Mouse (Mus musculus) heart, postnatal 10 days (tissue): Measurements from ENCODE around the gene Lmnb2. TPM values are rescaled to one million over a fixed set of nuclear protein-coding genes. Genes with fewer than 3 reads are reported as not detected.

Source experiments
- DNase-seq, 2 experiments: peaks; one replicate each; pipeline ENCODE4 v3.0.0; 2021
- intact Hi-C: fragments of 180-260 bp; cut with DNase I; formaldehyde crosslinking; loops from one replicate; pipeline ENCODE4 v1.15.1; 2025
- total RNA-seq, 2 experiments: library from RNA; stranded (reverse); gene quantifications; 2 replicates each; pipeline ENCODE4 v1.2.3; 2021

The Lmnb2 gene
- total RNA-seq, 2 experiments from 2014 or later = 10.2 to 11.9 TPM

DNA sequence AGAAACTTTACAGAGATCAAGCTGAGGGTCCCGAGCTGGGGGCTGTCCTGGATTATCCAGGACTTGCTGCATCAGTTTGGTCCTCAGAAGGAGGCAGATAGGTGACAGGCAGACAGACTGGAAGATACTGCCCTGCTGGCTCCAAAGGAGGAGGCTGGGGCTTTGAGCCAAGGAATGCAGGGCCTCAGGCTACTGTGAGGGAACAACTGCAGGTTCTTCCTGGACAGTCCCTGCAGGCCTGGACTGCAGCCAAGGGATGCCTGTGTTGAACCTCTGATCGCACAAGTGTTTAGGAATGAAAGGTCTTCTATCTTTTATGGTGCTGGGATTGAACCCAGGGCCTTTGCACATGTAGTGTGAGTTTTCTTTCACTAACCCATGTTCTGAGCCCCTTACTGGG lies 29.8 kb upstream of the Lmnb2 start:
- intact Hi-C loops = no loop called here
- peak; percentile 54 to 68 for DNase-seq

DNA sequence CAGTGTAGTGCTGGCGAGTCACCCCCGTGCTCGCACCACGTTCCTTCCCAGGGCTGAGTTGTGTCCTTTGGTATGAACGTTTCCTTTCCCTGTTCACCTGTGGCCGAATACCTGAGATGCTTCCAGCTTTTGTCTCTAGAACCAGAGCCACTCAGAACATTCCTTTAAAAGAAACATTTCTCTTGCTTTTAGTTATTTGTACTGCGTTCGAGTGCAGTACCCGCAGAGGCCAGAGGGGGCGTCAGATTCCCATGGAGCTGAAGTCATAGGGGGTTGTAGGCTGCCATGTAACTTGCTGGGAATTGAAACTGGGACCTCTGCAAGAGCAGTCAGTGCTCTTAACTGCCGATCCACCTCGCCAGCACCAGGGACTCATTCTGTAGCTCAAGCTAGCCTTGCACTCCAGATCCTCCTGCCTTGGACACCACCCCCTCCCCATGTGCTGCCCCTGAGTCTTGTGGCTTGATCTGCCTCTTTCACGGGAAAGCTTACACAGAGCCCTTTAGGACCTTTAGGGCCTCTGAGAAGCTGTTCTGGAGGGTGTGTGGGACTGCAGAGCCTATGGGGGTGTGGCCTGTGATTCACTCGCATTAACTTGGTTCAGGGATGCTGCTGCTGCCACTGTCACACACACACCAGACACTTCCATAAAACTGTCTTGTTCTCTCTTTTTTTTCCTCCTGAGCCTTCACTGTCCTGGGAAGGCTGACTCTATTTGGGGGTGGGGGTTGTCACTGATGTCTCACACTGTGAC lies 28.8 kb upstream of the Lmnb2 start:
- intact Hi-C loops = no loop called here
- no peak for DNase-seq

DNA sequence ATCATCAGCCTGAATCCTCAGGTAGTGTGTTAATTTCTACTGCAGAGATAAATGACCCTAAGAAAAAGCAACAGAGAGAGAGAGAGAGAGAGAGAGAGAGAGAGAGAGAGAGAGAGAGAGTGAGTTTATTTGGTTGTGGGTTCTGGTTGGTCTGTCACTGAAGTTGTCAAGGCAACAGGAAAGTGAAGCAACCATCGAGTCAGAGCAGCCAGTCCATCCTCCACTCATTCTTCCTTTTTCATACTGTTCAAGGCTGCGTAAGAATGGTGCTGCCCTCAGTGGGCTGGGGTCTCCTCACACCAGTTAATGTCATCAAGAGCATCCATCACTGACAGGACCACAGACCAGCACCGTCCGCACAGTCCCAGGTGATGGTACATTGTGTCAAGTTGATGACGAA lies 26.2 kb upstream of the Lmnb2 start:
- intact Hi-C loops = no loop called here
- no peak for DNase-seq

DNA sequence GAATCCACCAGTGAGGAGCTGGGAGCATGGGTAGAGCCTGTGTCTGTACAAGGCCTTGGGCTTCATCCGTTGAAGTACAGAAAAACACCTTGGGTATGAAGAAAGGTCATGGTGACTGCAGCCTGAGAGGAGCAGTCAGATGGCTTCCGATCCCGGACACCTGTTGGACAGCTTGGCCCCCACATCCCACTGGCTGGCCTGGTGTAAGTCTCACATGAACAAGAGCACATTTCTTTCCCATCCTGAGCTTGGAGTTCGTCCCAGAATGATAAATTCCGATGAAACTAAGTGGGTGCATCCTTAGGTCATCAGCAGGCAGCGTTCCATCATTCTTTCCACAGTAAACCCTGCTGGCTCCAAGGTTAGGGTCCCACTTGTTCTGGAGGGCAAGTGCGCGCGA lies 25.7 kb upstream of the Lmnb2 start:
- peak in 1 of 2 experiments; percentile 51 for DNase-seq
- intact Hi-C loops = no loop called here

DNA sequence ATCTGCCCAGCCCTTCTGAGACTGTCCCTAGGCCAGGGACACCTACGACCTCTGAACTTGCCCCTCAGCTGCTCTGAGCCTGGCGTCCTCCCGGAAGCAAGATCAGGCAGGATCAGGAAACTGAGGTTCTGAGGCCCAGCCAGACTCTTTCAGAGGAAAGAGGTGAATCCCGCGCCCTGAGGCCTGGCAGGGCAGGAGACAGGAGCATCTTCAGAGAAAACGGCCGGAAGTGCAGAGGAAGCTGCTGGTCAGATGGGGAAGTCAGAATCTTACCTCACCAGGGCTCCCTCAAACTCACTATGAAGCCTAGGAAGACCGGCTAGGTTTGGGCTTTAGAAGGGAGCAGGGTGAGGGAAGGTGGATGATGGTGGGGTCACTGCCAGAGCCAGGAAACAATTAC lies 24.9 kb upstream of the Lmnb2 start:
- intact Hi-C loops = no loop called here
- no peak for DNase-seq

DNA sequence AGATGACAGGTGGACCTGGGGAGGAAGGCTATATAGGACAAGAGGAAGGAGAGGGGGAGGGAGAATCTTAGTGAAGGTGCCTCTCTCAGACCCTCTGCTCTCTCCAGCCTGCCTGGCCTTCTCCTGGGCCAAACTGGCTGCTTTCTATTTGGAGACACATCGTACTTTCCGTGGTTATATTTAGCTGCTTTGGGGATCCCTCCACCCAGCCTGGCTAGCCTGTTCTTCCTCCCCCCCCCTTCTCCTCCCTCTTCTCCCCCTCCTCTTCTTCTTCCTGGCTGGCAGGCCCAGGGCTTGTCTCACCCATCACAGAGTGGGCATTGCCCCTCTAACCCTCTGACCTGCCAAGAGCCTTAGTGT lies 22.9 kb upstream of the Lmnb2 start:
- intact Hi-C loops = no loop called here
- peak in 1 of 2 experiments; percentile 67 for DNase-seq

DNA sequence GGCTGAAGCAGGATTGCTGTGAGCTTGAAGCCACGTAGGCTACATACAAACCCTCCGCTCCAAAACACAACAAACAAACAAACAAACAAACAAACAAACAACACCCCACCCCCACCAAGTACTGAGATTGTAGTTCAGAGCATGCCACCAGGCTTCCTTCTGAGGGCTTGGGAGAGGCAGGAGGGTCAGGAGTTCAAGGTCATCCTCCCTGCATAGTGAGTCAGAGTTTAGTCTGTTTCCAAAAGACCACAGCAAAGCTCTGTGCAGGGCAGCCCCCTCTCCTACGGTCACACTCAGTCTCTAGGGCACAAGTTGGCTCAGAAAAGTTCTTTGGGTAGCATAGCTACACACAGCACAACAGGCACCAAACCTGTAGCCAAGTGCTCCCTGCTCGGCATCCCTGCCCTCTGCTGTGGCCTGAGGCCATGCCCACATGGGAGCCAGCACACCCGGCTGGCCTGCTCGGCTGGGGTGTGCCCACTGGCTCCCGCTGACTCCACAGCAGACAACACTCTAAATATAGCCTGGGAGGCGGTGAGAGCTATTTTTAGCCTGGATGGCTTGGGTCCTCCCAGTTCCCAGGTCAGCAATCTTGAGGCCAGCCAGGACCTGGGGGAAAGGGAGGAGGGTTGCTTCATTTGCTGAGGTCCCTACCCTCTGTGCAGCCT lies 22.4 kb upstream of the Lmnb2 start:
- intact Hi-C loops = no loop called here
- peak; percentile 89 to 91 for DNase-seq

DNA sequence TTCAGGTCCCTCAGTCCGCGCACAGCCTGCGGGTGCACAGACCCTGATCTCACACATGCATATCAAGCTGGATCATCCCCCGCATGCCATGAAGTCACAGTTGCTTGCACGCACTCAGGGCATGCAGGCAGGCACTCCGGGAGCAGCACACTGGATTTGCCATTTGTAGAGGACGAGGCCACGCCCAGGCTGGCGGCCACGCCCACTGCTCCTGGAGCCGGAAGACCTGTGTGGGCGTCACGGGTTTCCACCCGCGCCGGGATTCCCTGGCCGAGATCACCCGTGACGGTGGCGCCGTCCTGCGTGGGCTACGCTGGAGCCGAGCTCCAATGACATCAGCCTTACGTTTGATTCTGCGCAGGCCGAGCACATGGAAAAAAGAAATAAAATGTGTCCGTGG lies 21.6 kb upstream of the Lmnb2 start:
- intact Hi-C loops = no loop called here
- peak; percentile 88 to 90 for DNase-seq

DNA sequence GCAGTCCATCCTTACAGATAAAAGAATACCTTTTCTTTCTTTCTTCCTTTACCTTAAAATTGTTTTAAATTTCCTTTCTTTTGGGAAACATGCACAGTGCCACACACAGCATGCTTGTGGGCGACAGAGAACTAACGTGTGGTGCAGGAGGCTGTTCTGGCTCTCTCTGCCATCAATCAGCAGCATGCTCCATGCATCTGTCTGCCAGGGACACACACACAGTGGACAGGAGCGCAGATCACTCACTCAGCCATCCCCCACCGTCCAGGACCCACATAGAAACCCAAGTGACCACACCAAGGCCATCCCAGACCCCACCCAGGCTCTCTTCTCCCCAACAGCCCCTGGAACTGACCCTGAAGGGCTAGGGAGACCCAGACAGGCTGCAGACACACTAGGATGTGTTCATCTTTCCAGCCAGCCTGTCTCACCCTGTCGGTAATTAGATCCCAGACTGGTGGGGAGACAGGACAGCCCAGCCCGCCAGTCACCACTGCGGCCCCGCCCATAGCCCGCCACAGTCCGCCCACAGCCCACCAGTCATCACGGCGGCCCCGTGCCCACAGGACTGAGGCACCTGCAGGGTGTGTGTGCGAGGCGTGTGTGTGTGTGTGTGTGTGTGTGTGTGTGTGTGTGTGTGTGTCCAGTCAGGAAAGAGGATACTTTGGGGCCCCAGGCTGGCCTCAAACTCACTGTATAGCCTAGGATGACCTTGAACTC lies 20.9 kb upstream of the Lmnb2 start:
- intact Hi-C loops = no loop called here
- DNase-seq = peak; percentile 23 to 24

DNA sequence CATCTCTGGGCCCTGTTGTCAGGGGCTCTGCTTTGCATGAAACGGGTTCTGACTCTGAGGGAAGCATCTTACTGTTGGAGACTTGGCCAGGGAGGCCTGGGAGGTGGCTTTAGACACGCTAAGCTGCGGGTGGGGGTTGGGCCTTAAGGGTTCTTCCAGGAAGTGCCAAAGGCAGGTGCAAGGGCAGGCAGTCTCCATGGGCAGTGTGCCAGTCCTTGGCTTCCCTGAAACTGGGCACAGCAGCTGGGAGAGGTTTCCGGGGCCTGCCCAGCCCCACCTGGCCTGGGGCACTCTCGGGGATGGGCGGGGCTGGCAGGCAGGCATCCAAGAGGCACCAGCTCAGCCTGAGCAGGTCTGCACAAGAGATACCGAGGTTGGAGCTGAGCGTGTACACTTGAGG lies 19.6 kb upstream of the Lmnb2 start:
- intact Hi-C loops = no loop called here
- peak; percentile 77 to 78 for DNase-seq

DNA sequence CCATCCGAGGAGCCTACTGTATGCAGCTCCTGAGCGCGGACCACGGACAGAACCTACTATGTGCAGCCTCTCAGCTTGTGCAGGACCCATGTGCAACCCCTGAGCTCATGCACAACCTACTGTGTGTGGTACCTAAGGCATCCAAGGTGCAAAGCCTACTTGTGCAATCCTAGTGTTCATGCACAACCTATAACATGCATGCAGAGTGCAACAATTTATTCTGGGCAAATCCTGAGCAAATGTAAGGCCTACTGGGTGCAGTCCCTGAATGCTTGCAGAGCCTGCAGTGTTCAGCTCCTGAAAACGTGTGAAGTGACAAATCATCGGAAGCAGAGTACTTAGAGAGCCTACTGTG lies 18.7 kb upstream of the Lmnb2 start:
- DNase-seq = no peak
- intact Hi-C loops = no loop called here

DNA sequence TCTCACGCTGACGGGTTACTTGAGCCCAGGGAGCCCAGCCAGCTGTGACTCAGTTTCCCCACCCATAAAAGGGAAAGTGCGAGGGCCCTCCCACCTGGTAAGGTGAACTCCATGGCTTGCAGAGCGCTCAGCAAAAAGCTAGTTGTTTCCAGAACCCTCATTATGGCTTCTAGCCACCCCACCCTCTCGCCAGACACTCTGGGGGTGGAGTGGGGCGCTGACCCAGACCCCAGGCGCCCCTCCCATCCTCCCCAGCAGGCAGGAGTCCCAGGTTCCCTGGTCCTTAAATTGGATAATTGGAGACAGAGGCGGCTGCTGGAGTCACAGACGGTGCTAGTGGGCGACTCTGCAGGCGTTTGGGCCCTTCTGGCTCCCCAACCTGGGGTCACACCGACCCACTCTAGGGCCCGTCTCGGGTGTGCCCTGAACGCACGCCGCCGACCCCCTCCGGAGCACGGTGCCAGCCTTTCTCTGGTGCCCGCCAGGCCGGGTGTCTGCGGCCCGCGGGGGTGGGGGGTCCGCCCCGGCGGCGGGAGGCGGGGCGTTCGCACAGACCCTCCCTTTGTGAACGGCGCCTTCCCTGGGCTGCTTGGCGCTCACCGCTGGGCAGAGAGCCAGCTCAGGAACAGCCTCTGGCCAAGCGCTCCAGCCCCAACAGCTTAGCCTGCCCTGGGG lies 18.2 kb upstream of the Lmnb2 start:
- intact Hi-C loops = no loop called here
- DNase-seq = peak; percentile 84 to 86

DNA sequence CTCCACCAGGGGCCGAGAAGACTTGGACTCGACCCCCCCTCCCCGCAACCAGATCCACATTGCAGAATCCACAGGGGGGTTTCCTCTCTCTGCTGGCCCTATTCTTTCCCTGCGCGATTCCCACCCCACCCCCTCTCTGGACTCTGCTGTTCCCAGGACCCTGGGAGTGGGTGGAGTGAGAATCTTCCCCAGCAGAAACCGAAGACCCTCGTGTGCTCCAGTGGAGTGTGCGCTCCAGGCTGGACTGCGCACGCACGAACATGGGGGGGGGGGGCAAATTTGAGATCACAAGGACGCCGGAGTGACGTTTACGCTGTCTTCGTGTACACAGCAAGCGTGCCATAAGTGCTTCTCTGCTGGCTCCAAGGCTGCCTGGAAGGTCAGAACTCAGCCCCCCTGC lies 17.7 kb upstream of the Lmnb2 start:
- intact Hi-C loops = no loop called here
- no peak for DNase-seq

DNA sequence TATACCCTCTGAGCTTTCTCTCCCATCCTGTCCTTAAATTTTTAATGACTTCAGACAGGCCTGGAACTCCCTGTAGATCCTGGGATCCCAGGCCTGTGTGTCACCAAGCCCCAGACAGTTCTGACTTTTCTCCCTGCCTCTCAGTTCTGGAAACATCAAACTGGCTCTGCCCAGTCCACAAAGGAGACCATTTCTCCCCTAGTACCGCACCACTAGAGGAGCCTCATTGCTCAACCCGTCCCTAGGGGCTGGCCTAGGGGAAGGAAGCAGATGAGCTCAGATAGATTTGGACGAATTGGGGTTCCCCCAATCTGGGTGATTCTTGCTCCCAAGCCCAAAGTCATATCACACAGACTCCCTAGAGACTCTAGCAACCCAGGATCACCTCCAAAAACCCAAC lies 17.2 kb upstream of the Lmnb2 start:
- DNase-seq = peak in 1 of 2 experiments; percentile 43
- intact Hi-C loops = no loop called here

DNA sequence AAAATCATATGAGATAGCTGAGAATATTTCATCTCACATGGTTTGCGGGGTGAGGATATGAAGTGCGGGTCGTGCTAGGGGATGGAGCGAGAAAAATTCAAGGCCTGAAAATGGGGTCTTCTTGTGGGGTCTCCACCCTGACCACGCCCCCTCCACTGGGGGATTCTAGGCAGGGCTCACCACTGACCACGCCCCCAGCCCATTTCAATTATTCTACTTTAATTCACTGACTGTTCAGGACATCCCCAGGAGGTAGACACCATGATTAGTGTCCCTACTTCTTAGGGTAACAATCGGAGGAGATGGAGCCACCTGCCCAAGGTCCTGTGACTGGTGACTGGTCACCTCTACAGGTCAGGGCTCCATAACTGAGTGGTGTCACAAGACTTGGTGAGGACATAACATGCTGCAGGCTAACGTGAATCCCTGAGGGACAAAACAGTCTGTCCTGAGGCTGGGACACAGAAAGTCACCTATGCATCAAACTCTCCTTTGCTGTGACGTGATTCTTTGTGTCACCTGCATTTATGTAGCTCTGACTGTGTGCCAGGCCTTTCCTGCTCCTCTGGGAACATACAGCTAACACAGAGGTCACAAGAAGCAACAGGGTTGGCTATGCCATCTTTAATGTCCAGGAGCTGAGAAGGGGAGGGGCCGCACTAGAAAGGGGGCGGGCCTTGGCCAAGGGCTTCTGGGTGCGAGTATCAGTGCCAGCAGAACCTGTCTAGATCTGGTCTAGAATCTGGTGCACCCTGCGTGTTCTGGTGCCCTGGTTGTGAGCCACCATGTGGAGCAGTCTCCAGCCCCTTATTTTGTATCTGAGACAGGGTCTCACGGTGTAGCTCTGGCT lies 16.3 kb upstream of the Lmnb2 start:
- intact Hi-C loops = no loop called here
- DNase-seq = no peak

DNA sequence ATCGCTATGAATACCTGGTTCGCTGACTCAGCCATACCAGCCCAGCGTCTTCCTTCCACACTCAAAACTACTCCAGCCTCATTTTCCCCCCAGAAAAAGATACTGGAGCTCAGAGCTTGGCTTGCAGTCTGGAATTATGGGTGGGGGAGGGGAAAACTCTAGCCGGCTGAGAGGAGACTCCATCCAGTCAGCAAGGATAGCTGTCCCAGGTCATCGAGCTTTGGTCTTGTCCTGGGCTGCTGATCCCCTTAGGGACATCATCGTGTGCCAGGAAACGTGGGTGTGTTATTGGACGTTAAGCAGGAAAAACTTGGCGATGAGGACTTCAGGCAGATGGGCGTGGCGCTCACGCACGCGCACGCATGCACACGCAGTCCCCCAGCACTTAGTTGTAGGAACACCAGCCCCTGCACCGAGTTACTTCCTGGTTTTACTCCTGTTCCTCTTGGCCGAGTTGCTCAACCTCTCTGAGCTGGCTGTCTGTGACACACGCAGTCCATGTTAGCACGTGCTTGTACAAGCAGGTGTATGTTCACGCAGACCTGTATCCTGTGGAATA lies 15.5 kb upstream of the Lmnb2 start:
- DNase-seq = peak in 1 of 2 experiments; percentile 68

DNA sequence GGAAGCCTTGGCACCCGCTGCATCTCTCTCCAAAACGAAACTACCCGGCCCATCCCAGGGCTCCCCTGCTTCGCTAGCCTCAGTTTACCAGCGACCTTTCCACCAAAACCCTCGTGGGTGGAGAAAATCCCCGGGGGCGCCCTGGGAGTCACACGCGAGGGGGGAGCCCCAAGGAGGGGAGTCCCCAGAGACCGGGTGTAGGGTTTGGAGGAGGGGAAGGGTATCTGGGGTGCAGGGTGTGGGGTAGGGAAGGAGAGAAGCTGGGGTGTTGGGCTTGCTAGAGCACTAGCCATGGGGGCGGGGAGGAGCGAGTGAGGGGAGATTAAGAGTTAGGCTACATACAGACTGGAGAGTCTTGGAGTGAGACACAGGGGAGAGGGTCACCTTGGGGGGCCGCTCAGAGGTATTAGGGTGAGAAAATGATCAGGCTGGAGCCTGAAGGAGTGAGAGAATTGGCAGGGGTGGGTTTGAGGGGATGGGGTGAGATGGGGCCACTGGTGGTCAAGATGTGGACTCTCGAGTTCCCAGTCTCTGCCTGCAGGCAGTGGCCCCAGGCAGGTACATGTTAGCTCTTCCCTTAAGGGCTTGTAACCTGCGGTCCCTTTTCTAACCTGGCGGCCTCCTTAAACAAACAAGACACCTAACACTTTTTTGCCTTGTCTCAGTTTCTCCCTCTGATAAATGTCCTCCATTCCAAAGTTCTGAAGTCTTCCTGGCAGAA lies 14.8 kb upstream of the Lmnb2 start:
- no peak for DNase-seq

More for the DNA sequence above, 15.5 kb upstream of the Lmnb2 start:
- intact Hi-C loops = no loop called here

DNA sequence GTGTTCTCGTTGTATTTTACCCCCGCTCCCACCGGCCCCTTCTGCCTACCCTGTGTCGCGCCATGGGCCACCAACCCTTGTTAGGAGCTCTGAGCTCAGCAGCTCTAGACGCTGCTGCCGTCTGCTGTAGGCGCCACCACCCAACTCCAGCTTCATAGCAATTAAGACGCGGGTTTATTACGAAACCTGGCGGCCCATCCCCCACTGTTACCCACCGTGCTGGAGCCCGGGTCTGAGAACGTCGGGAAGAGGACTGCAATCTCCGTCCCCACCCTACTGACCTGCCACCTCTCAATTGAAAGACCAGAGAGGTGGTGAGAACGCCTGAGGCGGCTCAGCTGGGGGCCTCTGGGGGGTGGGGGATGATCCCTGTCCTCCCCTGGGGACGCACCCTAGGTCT lies 14.2 kb upstream of the Lmnb2 start:
- intact Hi-C loops = no loop called here
- peak in 1 of 2 experiments; percentile 50 for DNase-seq

More for the DNA sequence above, 14.8 kb upstream of the Lmnb2 start:
- intact Hi-C loops = no loop called here

DNA sequence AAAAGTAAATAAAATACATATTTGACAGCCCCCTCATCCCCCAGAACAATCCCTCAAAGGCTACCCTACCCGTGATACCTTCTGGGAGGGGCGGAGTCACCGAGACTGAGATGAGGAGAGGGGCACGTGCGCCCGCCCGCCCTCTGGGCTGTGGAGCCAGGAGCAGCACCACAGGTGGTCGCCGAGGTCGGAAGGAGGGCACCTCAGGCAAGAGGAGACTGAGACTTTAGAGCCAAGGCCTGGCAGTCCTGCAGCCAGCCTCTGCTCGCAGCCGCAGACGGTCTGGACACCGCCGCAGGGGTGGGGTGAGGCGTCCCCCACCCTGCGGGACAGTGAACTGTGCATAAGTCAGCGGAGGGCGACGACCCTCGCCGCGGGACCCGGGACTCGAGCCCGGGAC lies 13.7 kb upstream of the Lmnb2 start:
- no peak for DNase-seq
- intact Hi-C loops = no loop called here
